Mouse (Mus musculus): ENCODE data around the gene Mb21d2.

Mb21d2 gene

DNA sequence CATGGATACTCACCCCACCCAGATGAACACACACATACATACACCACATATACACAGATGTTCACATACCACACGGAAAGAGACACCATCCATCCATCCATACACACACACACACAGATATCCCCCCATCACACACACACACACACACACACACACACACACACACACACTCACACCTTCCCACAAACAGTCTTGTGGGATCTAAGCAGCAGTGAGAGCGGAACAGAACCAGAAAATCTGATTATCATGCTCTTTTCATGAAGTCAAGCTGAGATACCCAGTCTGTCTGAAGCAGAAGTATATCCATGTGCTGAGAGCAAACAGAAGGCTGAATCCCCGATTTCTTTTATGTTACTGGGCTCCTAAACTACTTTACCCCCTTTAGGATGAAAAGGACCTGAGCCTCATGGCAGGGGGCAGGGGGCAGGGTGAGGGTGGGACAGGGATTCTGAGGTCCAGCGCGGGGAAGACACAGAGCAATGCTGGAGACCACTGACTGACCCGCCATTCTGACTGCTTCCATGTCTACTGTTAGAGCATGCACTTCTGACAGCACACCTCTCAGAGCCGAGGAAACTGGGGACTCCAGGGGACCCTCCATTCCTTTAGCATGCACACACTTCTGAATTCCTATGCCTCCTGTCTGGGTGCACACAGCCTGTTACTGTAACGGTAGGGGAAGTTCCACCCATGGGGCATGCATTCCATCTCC is 62.7 kb downstream of the Mb21d2 start:
- in situ Hi-C loops (cut with MboI; ENCODE audit: low sequenced_read_pairs): no loop called here

DNA sequence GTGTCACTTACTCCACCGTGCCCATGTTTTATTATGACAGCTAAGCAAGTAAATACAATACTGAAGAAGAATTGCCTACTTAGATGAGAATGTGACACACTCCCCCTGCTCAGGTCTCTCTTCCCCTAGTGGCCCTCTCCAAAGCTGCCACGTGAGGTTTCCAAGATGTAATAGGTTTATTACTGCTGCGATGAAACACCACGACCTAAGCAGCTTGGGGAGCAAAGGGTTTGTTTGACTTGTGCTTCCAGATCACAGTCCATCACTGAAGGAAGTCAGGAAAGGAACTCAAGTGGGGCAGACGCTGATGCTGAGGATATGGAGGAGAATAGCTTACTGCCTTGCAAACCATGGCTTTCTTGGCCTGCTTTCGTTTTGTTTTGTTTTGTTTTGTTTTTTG is 65.9 kb downstream of the Mb21d2 start:
- in situ Hi-C loops (cut with MboI; ENCODE audit: low sequenced_read_pairs): no loop called here

DNA sequence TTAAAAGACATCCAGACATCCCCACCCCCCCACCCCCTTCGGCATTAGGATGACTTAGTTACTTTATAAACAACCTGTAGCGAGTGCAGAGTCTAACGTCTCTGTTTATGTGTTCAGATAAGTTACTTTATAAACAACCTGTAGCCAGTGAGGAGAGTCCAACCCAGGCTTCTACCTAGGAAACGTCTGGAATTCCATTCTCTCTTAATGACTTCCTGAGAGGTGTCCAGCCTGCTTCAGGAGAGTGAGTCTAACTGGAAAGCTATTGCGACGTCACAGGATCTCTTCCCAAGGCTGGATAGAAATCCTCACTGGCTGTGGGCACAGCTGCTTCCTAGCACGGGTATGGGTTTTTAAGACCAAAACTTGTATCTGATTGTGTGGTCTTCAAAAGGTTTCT is 67.4 kb downstream of the Mb21d2 start:
- in situ Hi-C loops (cut with MboI; ENCODE audit: low sequenced_read_pairs): no loop called here

DNA sequence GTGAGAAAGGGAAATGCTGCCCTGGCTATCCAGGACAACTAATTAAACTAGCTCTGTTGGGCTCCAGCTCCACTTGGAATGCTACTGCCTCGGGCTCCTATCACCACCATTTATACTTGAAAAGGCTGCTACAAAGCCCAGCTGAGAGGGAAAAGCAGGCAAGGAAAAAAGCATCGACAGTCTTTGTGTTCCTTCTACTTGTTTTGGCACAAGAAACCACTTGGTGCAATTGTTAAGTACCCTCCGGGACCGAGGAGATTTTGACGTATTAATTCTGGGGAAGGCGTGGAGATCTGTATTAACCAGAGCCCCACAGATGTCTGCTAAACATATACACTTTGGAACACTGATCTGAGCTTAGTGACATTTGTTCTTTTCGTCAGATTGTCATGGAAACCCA is 69.8 kb downstream of the Mb21d2 start:
- in situ Hi-C loops (cut with MboI; ENCODE audit: low sequenced_read_pairs): no loop called here

DNA sequence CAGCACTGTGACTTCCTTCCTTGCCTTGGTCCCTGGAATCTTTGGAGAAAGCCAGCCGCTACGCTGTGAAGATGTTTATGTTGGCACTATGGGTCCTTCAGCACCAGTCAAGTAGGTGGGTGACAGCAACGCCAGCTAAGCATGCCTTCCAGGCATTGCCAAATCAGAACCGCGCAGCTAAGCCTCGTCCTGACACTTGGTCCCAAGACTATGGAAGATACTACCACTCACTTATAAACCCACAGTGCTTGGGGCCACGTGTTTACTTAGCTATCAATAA is 70.5 kb downstream of the Mb21d2 start:
- in situ Hi-C loops (cut with MboI; ENCODE audit: low sequenced_read_pairs): no loop called here

DNA sequence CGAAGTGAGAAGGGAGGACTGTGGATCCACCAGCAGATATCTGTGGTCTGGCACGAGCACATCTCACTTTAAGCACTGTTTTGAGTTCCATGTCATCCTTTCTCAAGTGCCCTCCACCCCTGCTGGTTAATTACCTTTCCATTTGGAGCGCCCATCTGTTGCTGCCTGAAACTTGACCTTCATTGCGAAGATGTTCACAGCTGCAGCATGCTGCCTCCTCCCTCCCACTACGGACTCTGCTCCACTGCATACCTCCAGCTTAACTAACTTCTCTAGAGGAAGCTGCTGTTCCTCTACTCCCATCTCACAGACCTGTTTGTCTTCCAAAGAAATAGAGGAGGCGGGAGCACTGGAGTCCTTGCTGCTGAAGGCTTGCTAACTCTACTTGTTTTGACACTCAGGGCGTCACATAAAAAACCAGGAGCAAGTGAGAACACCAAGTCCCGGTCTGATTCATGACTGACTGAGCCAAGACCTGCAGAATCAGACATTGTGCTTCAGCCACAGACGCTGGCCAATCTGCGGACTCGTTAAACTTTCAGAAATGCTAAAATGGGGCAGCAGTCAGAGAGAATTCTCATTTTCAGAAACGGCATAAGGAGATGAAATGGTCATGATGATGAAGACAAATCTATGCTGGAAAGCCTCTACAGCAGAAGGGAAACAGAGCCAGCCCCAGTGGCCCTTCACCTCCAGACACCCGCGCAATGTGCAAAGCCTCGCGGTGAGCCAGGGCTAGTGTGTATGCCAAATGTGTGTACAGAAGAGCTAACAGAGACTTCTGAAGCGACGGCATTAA is 71.1 kb downstream of the Mb21d2 start:
- in situ Hi-C loops (cut with MboI; ENCODE audit: low sequenced_read_pairs): no loop called here

DNA sequence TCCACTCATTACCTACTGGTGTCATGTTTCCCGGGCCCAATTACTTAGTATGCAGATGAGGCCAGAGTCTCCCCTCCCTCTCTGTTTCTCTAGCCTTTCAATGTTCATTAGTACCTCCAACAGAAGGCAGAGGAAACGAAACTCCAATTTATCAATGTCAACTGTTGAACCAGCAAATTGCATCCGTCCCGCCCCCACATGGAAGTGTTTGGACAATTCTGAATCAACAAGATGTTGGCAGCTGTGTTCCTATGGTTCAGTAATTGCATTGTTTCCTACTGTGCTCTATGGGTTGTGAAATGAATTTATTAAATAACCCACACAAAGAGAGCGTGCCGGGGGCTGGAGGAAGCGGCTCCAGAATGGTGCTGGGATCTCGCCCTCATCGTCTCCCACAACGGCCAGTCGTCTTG is 78.1 kb downstream of the Mb21d2 start:
- in situ Hi-C loops (cut with MboI; ENCODE audit: low sequenced_read_pairs): no loop called here

DNA sequence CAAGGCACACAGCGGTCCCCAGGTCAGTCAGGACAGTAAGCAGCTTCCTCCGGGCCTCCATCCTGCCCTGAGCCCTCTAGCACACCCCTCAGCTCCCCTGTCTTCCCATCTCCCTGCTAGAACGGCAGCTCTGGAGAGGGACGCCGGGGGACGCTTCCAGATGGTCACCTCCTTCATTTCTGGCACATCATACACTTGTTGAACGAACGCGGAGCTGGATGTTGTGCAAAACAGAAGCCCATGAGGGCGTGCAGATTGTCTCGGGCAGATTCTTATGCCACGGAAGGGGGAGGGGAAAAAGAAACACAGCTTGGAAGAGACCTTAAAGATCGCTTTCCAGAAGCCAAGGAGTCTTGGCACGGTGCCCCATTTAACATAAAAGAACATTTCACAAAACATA is 78.6 kb downstream of the Mb21d2 start:
- in situ Hi-C loops (cut with MboI; ENCODE audit: low sequenced_read_pairs): no loop called here

DNA sequence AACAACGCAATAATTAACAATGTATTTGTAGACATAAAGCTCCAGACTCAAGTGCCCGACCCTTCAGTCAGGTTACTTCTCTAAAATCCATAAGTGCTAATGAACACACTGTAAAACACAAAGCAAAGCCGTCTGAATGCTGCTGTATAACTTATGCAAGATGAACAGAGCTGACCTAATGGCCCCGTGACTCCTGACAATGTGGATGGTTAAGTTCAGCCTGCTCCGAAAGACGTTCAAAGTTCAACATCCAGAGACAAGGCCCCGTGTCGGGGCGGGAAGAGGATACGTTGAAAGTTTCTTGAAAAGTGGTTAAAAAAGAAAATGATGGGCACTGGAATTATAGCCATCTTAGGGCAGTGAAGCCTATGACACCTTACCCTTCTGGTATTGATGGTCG is 83.3 kb downstream of the Mb21d2 start:
- in situ Hi-C loops (cut with MboI; ENCODE audit: low sequenced_read_pairs): no loop called here

DNA sequence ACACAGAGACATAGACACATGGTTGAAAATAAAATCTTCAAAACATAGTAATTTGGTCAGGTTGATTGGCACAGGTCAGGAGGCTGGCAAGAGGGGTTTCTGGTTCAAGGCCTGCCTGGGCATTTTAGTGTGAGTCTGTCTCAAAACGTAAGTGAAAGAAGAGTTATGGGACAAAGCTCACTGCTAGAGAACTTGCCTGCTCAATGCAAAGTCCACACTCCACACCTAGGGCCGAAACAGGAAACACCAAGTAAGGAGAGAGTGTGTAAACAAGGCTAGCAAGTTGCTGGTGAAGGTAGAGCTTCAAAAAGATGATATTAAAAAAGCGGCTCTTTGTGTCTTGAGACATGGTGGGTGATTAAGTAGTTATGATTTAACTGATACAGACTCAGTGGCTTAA is 84.1 kb downstream of the Mb21d2 start:
- in situ Hi-C loops (cut with MboI; ENCODE audit: low sequenced_read_pairs): no loop called here

DNA sequence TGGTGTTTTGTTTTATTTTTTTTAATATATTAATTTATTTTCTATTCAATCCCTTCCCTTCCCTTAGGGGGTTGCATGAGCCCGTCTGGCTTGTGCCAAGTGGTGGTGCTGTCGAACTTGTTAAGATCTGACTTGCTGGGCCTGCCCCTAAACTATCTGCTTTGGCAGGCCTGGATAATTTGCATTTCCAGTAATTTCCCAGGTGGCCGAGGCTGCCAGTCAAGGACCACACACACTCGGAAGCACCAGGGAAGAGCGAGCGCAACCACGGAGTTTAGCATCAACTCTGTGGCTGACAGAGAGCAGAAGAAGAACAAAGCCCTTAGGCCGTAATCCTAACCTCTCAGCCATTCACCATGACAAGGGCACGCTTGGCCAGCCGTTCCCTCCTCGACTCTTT is 88.4 kb downstream of the Mb21d2 start:
- in situ Hi-C loops (cut with MboI; ENCODE audit: low sequenced_read_pairs): no loop called here

DNA sequence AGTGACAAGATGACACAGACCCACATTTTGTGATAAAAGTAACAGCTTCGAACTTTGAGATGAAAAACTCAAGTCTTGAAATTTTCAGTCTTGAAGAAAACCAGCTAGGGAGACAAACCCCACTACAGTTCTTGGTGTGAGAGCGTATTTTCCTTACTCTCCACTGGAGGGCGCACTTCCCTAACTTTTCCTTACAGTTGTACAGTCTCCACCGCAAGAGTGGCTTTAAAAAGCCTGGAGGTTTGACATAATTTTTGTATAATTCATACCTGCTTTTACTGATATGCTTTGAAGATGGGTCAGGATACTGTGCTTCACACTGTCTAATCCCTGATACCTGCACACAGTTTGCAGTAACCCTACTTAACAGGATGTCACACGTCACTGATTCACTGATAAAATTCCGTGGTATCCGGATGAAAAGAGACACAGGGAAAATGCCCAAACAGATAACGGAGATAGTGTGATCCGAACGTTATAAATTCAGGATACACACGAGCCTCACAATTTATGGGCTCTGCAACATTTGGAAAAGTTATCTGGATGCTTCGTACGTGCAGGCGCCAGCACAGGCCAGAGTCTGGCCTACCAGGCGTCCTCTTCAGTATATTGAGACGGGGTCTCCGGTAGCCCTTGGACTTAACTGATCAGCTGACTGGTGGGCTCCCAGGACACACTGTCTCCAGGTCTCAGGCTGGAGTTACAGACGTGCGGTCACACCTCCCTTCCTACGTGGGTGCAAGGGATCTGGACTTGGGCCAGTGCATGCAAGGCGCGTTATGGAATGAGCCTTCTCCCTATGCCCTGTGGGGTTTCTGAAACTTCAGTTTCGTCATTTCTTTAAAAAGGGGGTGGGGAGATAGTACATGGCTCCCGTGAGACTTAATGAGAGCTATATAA is 89.1 kb downstream of the Mb21d2 start:
- in situ Hi-C loops (cut with MboI; ENCODE audit: low sequenced_read_pairs): no loop called here

DNA sequence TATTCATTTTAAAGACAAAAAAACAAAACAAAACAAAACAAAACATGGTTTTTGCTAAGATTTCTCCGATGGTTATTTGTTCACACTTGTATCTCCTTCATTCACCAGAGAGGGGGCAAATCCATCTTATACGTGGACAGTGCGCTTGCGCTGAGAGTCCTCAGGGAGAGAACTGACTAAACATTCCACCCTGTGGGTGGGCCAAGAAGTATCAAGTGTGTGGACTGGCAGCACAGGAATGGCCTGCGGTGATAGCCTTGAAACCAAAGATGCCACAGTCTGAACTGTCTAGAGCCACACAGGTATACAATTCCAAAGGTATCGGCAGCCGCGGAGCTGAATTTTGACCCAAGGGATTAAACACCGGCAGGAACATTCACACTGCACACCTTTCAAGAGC is 89.9 kb downstream of the Mb21d2 start:
- in situ Hi-C loops (cut with MboI; ENCODE audit: low sequenced_read_pairs): no loop called here

DNA sequence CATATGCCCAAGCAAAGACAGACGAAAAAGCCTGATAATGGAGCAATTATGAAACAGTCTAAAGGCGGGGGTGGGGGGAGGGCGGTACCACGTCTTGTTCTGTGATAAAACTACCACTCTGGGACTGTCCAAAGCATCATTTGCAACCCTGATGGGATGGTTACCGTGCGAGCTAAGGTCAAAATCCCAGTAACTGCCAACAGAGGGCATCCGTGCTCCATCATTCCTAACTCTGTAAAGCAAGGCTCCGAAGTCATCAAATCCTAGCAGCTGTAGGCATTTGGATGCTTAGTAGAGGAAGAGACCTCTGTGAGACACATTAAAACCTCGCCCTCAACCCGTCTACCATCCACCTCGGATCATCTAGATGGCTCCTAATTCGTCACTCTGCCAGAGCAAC is 91.5 kb downstream of the Mb21d2 start:
- in situ Hi-C loops (cut with MboI; ENCODE audit: low sequenced_read_pairs): no loop called here

DNA sequence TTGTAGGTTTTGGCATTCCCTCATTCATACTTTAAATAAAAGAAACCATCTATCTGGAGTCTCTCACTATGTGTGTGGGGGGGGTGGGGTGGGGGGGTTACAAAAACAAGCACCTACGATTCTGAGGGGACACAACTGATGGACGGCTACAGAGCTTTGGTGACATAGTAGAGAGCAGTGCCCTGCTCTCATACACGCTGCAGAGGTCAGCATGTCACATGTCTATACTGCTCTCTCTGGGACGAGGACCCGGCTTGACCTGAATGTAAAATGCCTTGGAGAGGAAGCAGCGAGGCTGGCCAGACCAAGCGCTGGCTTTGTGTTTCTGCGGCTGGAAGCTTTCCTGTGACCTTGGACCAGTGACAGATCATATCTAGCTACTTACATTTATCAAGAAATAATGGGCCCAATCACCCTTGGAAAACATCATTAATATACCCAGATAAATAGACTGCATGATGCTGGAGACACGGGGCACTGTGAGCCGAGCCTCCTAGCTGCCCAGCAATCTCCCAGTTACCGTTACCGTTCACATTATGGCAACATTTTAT is 97.3 kb downstream of the Mb21d2 start:
- in situ Hi-C loops (cut with MboI; ENCODE audit: low sequenced_read_pairs): no loop called here

DNA sequence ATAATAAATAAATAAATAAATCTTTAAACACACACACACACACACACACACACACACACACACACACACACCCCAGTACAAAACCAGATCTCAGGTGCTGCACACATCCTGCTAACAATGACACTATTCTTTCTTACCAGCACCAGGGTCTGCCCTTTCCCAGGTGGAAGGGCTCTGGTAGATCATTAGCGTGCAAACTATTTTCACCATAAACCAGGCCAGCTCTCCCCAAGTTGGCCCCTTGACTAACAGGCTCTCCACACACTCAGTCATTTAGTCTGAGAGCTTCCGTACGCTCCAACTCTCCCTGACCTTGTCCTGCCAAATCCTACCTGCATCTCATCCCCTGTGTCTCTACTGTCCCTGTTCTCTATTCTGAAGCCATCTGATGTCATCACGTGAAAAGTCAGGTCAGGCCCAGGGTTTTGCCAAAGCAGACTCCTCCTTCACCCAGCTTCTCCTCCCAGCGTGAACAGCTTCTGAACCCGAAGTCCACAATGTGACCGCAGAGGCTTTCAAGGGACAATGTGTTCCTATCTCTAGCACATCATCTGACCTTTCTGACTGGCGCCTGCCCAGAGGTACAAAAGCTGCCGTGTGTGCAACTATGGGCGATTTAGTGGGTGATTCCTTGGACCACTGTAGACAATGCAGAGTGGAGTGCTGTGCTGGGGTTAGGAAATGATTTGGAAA is 100.1 kb downstream of the Mb21d2 start:
- in situ Hi-C loops (cut with MboI; ENCODE audit: low sequenced_read_pairs): no loop called here

DNA sequence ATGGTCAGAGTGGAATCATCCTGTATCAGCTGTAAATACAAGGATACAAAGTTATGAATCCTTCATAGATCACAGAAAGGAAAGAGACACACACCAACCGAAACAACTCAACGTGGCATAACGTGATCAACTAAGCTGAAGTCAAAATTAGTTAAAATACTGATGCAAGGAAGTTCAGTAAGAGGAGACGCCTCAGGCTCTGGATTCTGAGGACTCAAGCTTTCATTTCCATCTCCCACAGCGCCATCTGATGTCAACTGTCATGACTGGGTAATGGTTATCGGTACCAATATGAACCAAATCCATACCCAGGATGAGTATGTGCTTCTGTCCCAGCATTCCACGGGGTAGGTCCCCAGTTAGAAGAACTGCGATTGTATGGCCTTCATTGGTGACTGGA is 104.7 kb downstream of the Mb21d2 start:
- in situ Hi-C loops (cut with MboI; ENCODE audit: low sequenced_read_pairs): no loop called here

DNA sequence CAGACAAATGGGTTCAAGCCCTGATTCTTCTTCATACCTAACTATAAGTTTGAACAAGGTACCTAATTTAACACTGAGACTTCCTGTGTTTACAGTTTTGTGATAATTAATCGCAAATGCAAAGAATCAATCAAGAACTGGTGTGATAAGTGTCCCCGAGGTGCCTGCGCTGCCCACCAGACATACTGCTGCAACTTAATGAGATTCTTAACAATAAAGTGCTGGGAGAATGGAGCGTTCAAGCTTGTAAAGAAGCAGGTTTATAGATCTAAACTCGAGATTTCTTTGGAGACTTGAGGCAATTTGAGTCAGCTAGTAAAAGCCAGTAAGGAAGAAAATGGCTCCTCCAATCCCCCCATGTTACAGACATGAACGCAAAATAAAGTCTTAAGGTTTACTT is 107.7 kb downstream of the Mb21d2 start:
- in situ Hi-C loops (cut with MboI; ENCODE audit: low sequenced_read_pairs): no loop called here

DNA sequence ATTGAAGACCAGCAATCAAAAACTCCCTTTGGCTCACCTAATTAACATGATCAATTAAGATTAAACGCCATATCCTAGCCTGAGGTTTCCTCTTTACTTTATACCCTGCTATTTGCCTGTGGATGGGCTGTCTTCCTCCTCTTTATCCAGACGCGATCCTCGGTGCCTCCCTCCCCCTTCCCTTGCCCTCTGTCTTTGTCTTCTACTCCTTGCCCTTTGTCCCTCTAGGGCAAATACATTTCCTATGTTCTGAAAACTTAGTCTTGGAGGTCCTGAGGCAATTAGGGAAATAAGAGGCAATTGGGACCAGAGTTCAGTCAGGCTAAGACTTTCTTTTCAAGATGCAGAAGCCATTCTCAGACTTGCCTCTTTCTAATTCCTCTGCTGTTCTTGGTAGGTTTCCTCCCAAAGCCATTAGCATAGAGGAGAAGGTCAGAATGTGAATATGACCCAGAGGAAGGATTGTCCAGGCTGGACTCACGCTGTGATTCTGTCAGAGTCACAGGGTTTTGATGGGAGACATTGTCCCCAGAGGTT is 110.7 kb downstream of the Mb21d2 start:
- in situ Hi-C loops (cut with MboI; ENCODE audit: low sequenced_read_pairs): no loop called here

DNA sequence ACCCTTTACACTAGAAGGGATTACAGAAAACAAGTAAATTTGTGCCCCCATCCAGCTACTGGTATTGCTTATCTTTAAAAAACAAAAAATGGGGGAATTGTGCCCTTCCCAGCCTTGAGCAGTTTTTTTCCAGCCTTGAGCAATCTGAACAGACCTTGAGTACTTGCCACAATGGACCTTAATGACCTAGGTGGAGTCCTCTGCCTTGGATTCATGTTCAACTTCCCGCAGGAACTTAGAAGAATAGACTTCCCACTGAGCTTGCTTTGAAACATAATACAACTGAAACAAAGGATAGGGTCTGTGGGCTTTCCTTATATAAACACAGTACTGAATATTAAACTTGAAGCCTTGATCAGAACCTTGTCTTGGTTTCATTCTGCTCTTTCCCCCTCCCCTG is 116.2 kb downstream of the Mb21d2 start:
- in situ Hi-C loops (cut with MboI; ENCODE audit: low sequenced_read_pairs): no loop called here

DNA sequence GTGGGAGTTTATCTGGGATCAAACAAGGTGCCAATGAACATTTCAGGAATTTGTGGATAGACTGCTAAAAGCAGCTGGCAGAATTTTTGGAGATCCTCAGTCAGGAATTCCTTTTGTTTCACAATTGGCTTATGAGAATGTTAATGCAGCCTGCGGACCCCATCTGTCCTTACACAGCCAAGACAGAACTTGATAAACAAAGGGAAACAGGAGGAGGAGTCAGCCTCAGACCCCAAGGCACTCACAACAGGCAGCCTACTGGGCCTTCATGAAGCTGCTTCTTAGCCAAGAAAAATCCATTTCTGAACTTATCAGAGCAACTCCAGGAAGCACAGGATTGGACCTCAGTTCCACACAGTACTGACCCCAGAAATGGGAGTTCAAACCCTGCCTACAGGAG is 120.4 kb downstream of the Mb21d2 start:
- in situ Hi-C loops (cut with MboI; ENCODE audit: low sequenced_read_pairs): no loop called here
